Mouse (Mus musculus) midbrain, embryonic 12.5 days (tissue): ENCODE results near the gene Dydc1. TPM values are rescaled to one million over a fixed set of nuclear protein-coding genes. Genes with fewer than 3 reads are reported as not detected.
A peak's percentile ranks its signal among the peaks of the same experiment; 100 is the strongest.

Experiments used
- ATAC-seq: fragments of 200-750 bp; cut with Nextera tagmentation; 2 replicates; pipeline ENCODE4 v1.8.0; 2017; ENCODE audit warnings: low read depth, moderate TSS enrichment, moderate library complexity; ENCODE audit not compliant: low FRiP score
- H3K27ac ChIP-seq: fragments of 300-500 bp; sonication (generic); replicated peaks from 2 replicates; pipeline ENCODE4 v1.5.1; 2016; ENCODE audit warnings: mild to moderate bottlenecking
- H3K27me3 ChIP-seq: fragments of 300-500 bp; sonication (generic); 2 replicates; pipeline ENCODE4 v1.6.1; 2016; ENCODE audit warnings: mild to moderate bottlenecking
- H3K36me3 ChIP-seq: fragments of 300-500 bp; sonication (generic); 2 replicates; pipeline ENCODE4 v1.6.1; 2016
- H3K4me1 ChIP-seq: fragments of 300-500 bp; sonication (generic); 2 replicates; pipeline ENCODE4 v1.6.1; 2016
- H3K4me2 ChIP-seq: fragments of 300-500 bp; sonication (generic); replicated peaks from 2 replicates; pipeline ENCODE4 v1.6.1; 2016; ENCODE audit warnings: mild to moderate bottlenecking, moderate library complexity
- H3K4me3 ChIP-seq: fragments of 300-500 bp; sonication (generic); 2 replicates; pipeline ENCODE4 v1.5.1; 2016; ENCODE audit warnings: mild to moderate bottlenecking
- H3K9ac ChIP-seq: fragments of 300-500 bp; sonication (generic); replicated peaks from 2 replicates; pipeline ENCODE4 v1.6.1; 2016; ENCODE audit warnings: mild to moderate bottlenecking, moderate library complexity
- H3K9me3 ChIP-seq: fragments of 300-500 bp; sonication (generic); 2 replicates; pipeline ENCODE4 v1.6.1; 2016; ENCODE audit warnings: mild to moderate bottlenecking
- WGBS: fragments of 180-500 bp; shearing (Covaris S2); methylation state at CpG from one replicate; pipeline ENCODE4 v1.1.7; 2016; 5-methylcytosine and 5-hydroxymethylcytosine counted together
- polyA plus RNA-seq: library from polyadenylated mRNA; unstranded; fragments of >200 nt; fragmentation: Nextera tagmentation; extraction: Ambion mirVana; gene quantifications from 2 replicates; pipeline ENCODE4 v1.2.1, GENCODE M21; 2016

Dydc1 gene
- polyA plus RNA-seq, 1 experiment from 2014 or later: not detected

- 64% methylated on average over 1 of the region's 2 CpGs for WGBS
- no peak for ATAC-seq
Observed at GRCm38 (mm10) chr14:41065168-41065567, 7.5 kb upstream of the Dydc1 start.

GRCm38 (mm10) chr14:41066416-41066815 is 6.3 kb upstream of the Dydc1 start:
- Histone ChIP-seq H3K27me3 (no peaks in the 10 kb centered on the region), H3K27ac (no peak overlapping the region), H3K4me1 (no peaks in the 10 kb centered on the region), H3K36me3 (no peaks in the 10 kb centered on the region), H3K4me2 (no peak overlapping the region), H3K9me3 (no peaks in the 10 kb centered on the region), H3K4me3 (no peak overlapping the region), H3K9ac (no peak overlapping the region)
- ATAC-seq: no peak
- 7% methylated on average over 1 of the region's 1 CpGs for WGBS

More at GRCm38 (mm10) chr14:41065168-41065567, 7.5 kb upstream of the Dydc1 start:
- Histone ChIP-seq H3K27ac (no peak overlapping the region), H3K36me3 (no peaks in the 10 kb centered on the region), H3K9ac (no peak overlapping the region), H3K27me3 (no peaks in the 10 kb centered on the region), H3K4me3 (no peak overlapping the region), H3K4me1 (no peaks in the 10 kb centered on the region), H3K9me3 (no peaks in the 10 kb centered on the region), H3K4me2 (no peak overlapping the region)

GRCm38 (mm10) chr14:41069108-41069507 is 3.6 kb upstream of the Dydc1 start, which contains the start of gene Dydc2:
Gene Dydc2 (minus strand): TSS chr14:41069208.
- ATAC-seq: no peak
- Histone ChIP-seq H3K27ac (no peak within 1 kb of the TSS), H3K9ac (no peak within 1 kb of the TSS), H3K36me3 (no peaks in the 10 kb centered on the region), H3K4me2 (no peak within 1 kb of the TSS), H3K9me3 (no peaks in the 10 kb centered on the region), H3K4me3 (no peak within 1 kb of the TSS), H3K27me3 (no peaks in the 10 kb centered on the region), H3K4me1 (peaks cover 6% of the 10 kb centered on the region)

- H3K4me1 ChIP-seq: peaks cover 6% of the 10 kb centered on the region
- H3K27ac ChIP-seq: no peak overlapping the region
- no peaks in the 10 kb centered on the region for H3K36me3 ChIP-seq
- no peak overlapping the region for H3K9ac ChIP-seq
- H3K27me3 ChIP-seq: no peaks in the 10 kb centered on the region
- H3K4me3 ChIP-seq: no peak overlapping the region
- WGBS: 66% methylated on average over 3 of the region's 3 CpGs
- no peak overlapping the region for H3K4me2 ChIP-seq
- no peaks in the 10 kb centered on the region for H3K9me3 ChIP-seq
- ATAC-seq: no peak
Observed at GRCm38 (mm10) chr14:41070343-41070742, 2.4 kb upstream of the Dydc1 start.

- H3K4me1 ChIP-seq: peaks cover 6% of the 10 kb centered on the region
- no peak overlapping the region for H3K27ac ChIP-seq
- no peaks in the 10 kb centered on the region for H3K36me3 ChIP-seq
- peak overlapping the region; percentile 79 for H3K4me2 ChIP-seq
- no peaks in the 10 kb centered on the region for H3K9me3 ChIP-seq
- H3K9ac ChIP-seq: peak overlapping the region; percentile 43; the same call in 1 of the 2 replicates
- H3K4me3 ChIP-seq: peak overlapping the region; percentile 45
- H3K27me3 ChIP-seq: no peaks in the 10 kb centered on the region
- ATAC-seq: no peak; the same call in 1 of the 2 replicates
- 1% methylated on average over 8 of the region's 8 CpGs for WGBS
Observed at GRCm38 (mm10) chr14:41072944-41073275, 199 bp downstream of the Dydc1 start.

GRCm38 (mm10) chr14:41082408-41082807 is 9.7 kb downstream of the Dydc1 start:
- no peak overlapping the region for H3K4me2 ChIP-seq
- H3K4me1 ChIP-seq: no peaks in the 10 kb centered on the region
- 87% methylated on average over 2 of the region's 2 CpGs for WGBS
- H3K27ac ChIP-seq: no peak overlapping the region
- no peak for ATAC-seq
- H3K4me3 ChIP-seq: no peak overlapping the region
- no peaks in the 10 kb centered on the region for H3K36me3 ChIP-seq
- no peaks in the 10 kb centered on the region for H3K27me3 ChIP-seq
- H3K9me3 ChIP-seq: no peaks in the 10 kb centered on the region
- no peak overlapping the region for H3K9ac ChIP-seq

- H3K4me2 ChIP-seq: no peak overlapping the region
- no peak overlapping the region for H3K4me3 ChIP-seq
- H3K4me1 ChIP-seq: no peaks in the 10 kb centered on the region
- no peaks in the 10 kb centered on the region for H3K27me3 ChIP-seq
- 69% methylated on average over 1 of the region's 1 CpGs for WGBS
- no peak for ATAC-seq
- H3K9me3 ChIP-seq: no peaks in the 10 kb centered on the region
- no peaks in the 10 kb centered on the region for H3K36me3 ChIP-seq
- no peak overlapping the region for H3K9ac ChIP-seq
- no peak overlapping the region for H3K27ac ChIP-seq
Observed at GRCm38 (mm10) chr14:41087509-41087908, 14.8 kb downstream of the Dydc1 start.

- WGBS: 46% methylated on average over 8 of the region's 8 CpGs
- ATAC-seq: 0 out of 2 replicates have a peak, but pooled peaks have one; percentile 30
Observed at GRCm38 (mm10) chr14:41090777-41091176, 18.1 kb downstream of the Dydc1 start.

GRCm38 (mm10) chr14:41094114-41094513 is 21.4 kb downstream of the Dydc1 start:
- Histone ChIP-seq H3K36me3 (no peaks in the 10 kb centered on the region), H3K27me3 (no peaks in the 10 kb centered on the region), H3K4me1 (no peaks in the 10 kb centered on the region), H3K27ac (no peak overlapping the region), H3K4me2 (no peak overlapping the region), H3K4me3 (no peak overlapping the region), H3K9me3 (no peaks in the 10 kb centered on the region), H3K9ac (no peak overlapping the region)
- WGBS: 62% methylated on average over 1 of the region's 1 CpGs
- ATAC-seq: no peak

More at GRCm38 (mm10) chr14:41090777-41091176, 18.1 kb downstream of the Dydc1 start:
- no peak overlapping the region for H3K9ac ChIP-seq
- no peak overlapping the region for H3K4me3 ChIP-seq
- no peaks in the 10 kb centered on the region for H3K4me1 ChIP-seq
- no peaks in the 10 kb centered on the region for H3K36me3 ChIP-seq
- H3K27me3 ChIP-seq: no peaks in the 10 kb centered on the region
- H3K27ac ChIP-seq: no peak overlapping the region
- no peaks in the 10 kb centered on the region for H3K9me3 ChIP-seq
- no peak overlapping the region for H3K4me2 ChIP-seq

GRCm38 (mm10) chr14:41096296-41096860 is 23.7 kb downstream of the Dydc1 start:
- no peak for ATAC-seq
- no peaks in the 10 kb centered on the region for H3K9me3 ChIP-seq
- H3K4me1 ChIP-seq: no peaks in the 10 kb centered on the region
- no peak overlapping the region for H3K4me3 ChIP-seq
- H3K27ac ChIP-seq: no peak overlapping the region
- H3K4me2 ChIP-seq: no peak overlapping the region
- H3K36me3 ChIP-seq: no peaks in the 10 kb centered on the region
- WGBS: 90% methylated on average over 3 of the region's 3 CpGs
- H3K9ac ChIP-seq: no peak overlapping the region
- no peaks in the 10 kb centered on the region for H3K27me3 ChIP-seq

GRCm38 (mm10) chr14:41098726-41099125 is 26.0 kb downstream of the Dydc1 start:
- WGBS: 80% methylated on average over 1 of the region's 1 CpGs
- Histone ChIP-seq H3K4me1 (no peaks in the 10 kb centered on the region), H3K36me3 (no peaks in the 10 kb centered on the region), H3K27me3 (no peaks in the 10 kb centered on the region), H3K9ac (no peak overlapping the region), H3K9me3 (no peaks in the 10 kb centered on the region), H3K4me2 (no peak overlapping the region), H3K4me3 (no peak overlapping the region), H3K27ac (no peak overlapping the region)
- no peak for ATAC-seq

- no peaks in the 10 kb centered on the region for H3K27me3 ChIP-seq
- H3K4me2 ChIP-seq: no peak overlapping the region
- no peaks in the 10 kb centered on the region for H3K9me3 ChIP-seq
- no peak overlapping the region for H3K9ac ChIP-seq
- no peak overlapping the region for H3K4me3 ChIP-seq
- ATAC-seq: no peak
- WGBS: 79% methylated on average over 3 of the region's 3 CpGs
- H3K36me3 ChIP-seq: no peaks in the 10 kb centered on the region
- no peak overlapping the region for H3K27ac ChIP-seq
- no peaks in the 10 kb centered on the region for H3K4me1 ChIP-seq
Observed at GRCm38 (mm10) chr14:41100712-41101111, 28.0 kb downstream of the Dydc1 start.

- Histone ChIP-seq H3K4me1 (no peaks in the 10 kb centered on the region), H3K36me3 (no peaks in the 10 kb centered on the region), H3K9me3 (no peaks in the 10 kb centered on the region), H3K27ac (no peak overlapping the region), H3K27me3 (no peaks in the 10 kb centered on the region), H3K4me2 (no peak overlapping the region), H3K9ac (no peak overlapping the region), H3K4me3 (no peak overlapping the region)
- 91% methylated on average over 5 of the region's 5 CpGs for WGBS
- no peak for ATAC-seq
Observed at GRCm38 (mm10) chr14:41101242-41101641, 28.5 kb downstream of the Dydc1 start.
